Mouse (Mus musculus) brown adipose tissue, adult 24 weeks (tissue): ENCODE results near the gene Mefv. TPM values are rescaled to one million over a fixed set of nuclear protein-coding genes. Genes with fewer than 3 reads are reported as not detected.
A peak's percentile ranks its signal among the peaks of the same experiment; 100 is the strongest.
"Not testable (repeated sequence)": the region's sequence is repeated elsewhere in the genome, so short reads cannot be mapped to it uniquely, and the experiment has no call there.

Experiments
- H3K27ac ChIP-seq: fragments of 200-500 bp; replicated peaks from 2 replicates; pipeline ENCODE4 v1.5.1; 2012; ENCODE audit warnings: low read depth, mild to moderate bottlenecking, low read length
- H3K4me1 ChIP-seq: fragments of 200-500 bp; 2 replicates; pipeline ENCODE4 v1.6.1; 2012; ENCODE audit warnings: low read length, mixed read lengths; ENCODE audit not compliant: control insufficient read depth, insufficient read depth, insufficient read length
- H3K4me3 ChIP-seq: fragments of 200-500 bp; 2 replicates; pipeline ENCODE4 v1.5.1; 2012; ENCODE audit warnings: low read depth, mild to moderate bottlenecking, low read length, moderate library complexity; ENCODE audit not compliant: insufficient read depth
- polyA plus RNA-seq: library from polyadenylated mRNA; stranded (reverse); fragments of >200 nt; gene quantifications from 2 replicates; pipeline ENCODE4 v1.2.4, GENCODE M21; 2012; ENCODE audit not compliant: missing spikeins, insufficient read depth, insufficient read length

Gene Mefv
- polyA plus RNA-seq, result not detected in 2 replicates

GRCm38 (mm10) chr16:3717980-3718379 lies at the start of gene Mefv:
Gene Mefv (minus strand): TSS chr16:3718097.
- Histone ChIP-seq H3K4me3 (no peak within 1 kb of the TSS), H3K27ac (no peak within 1 kb of the TSS), H3K4me1 (no peaks in the 10 kb centered on the region)

GRCm38 (mm10) chr16:3748976-3749375 lies 31.1 kb upstream of the Mefv start:
- no peak overlapping the region for H3K4me3 ChIP-seq
- H3K27ac ChIP-seq, result no peak overlapping the region
- peaks cover 7% of the 10 kb centered on the region for H3K4me1 ChIP-seq

- peaks cover 7% of the 10 kb centered on the region for H3K4me1 ChIP-seq
- peak overlapping the region; percentile 75; the same call in 1 of the 2 replicates for H3K4me3 ChIP-seq
- H3K27ac ChIP-seq, result no peak overlapping the region
Measured at GRCm38 (mm10) chr16:3745656-3746055, 27.8 kb upstream of the Mefv start.

- H3K27ac ChIP-seq, result peak overlapping the region; percentile 54
- peaks cover 7% of the 10 kb centered on the region for H3K4me1 ChIP-seq
- peak overlapping the region; percentile 75 for H3K4me3 ChIP-seq
Measured at GRCm38 (mm10) chr16:3744186-3744700, 26.3 kb upstream of the Mefv start.

GRCm38 (mm10) chr16:3743503-3744185 lies 25.7 kb upstream of the Mefv start, which contains the start of gene Zfp263:
Gene Zfp263 (plus strand): TSS chr16:3744093.
- Histone ChIP-seq H3K4me3 (peak within 1 kb of the TSS; percentile 87), H3K4me1 (peaks cover 7% of the 10 kb centered on the region), H3K27ac (peak within 1 kb of the TSS; percentile 95)

GRCm38 (mm10) chr16:3742466-3742865 lies 24.6 kb upstream of the Mefv start:
- Histone ChIP-seq H3K4me1 (peaks cover 7% of the 10 kb centered on the region), H3K27ac (no peak overlapping the region), H3K4me3 (no peak overlapping the region)

GRCm38 (mm10) chr16:3733198-3733732 lies 15.4 kb upstream of the Mefv start:
- Histone ChIP-seq H3K27ac (no peak overlapping the region), H3K4me1 (no peaks in the 10 kb centered on the region)

GRCm38 (mm10) chr16:3732612-3733011 lies 14.7 kb upstream of the Mefv start:
- H3K4me3 ChIP-seq, result no peak overlapping the region
- H3K27ac ChIP-seq, result no peak overlapping the region
- no peaks in the 10 kb centered on the region for H3K4me1 ChIP-seq

More at GRCm38 (mm10) chr16:3733198-3733732, 15.4 kb upstream of the Mefv start:
- no peak overlapping the region for H3K4me3 ChIP-seq

GRCm38 (mm10) chr16:3727980-3728720 lies 10.3 kb upstream of the Mefv start:
- H3K27ac ChIP-seq, result no peak overlapping the region
- H3K4me1 ChIP-seq, result no peaks in the 10 kb centered on the region
- no peak overlapping the region for H3K4me3 ChIP-seq

GRCm38 (mm10) chr16:3723231-3723630 lies 5.3 kb upstream of the Mefv start:
- Histone ChIP-seq H3K4me1 (no peaks in the 10 kb centered on the region), H3K27ac (no peak overlapping the region), H3K4me3 (no peak overlapping the region)

GRCm38 (mm10) chr16:3714731-3715130 lies 3.2 kb downstream of the Mefv start:
- H3K27ac ChIP-seq, result no peak overlapping the region
- no peaks in the 10 kb centered on the region for H3K4me1 ChIP-seq
- no peak overlapping the region for H3K4me3 ChIP-seq

- Histone ChIP-seq H3K4me1 (no peaks in the 10 kb centered on the region), H3K27ac (no peak overlapping the region), H3K4me3 (no peak overlapping the region)
Measured at GRCm38 (mm10) chr16:3706680-3707079, 11.2 kb downstream of the Mefv start.

- Histone ChIP-seq H3K4me1 (no peaks in the 10 kb centered on the region), H3K27ac (no peak overlapping the region), H3K4me3 (no peak overlapping the region)
Measured at GRCm38 (mm10) chr16:3700893-3701292, 17.0 kb downstream of the Mefv start.

GRCm38 (mm10) chr16:3699281-3699680 lies 18.6 kb downstream of the Mefv start:
- Histone ChIP-seq H3K27ac (peak overlapping the region; percentile 29; the same call in 1 of the 2 replicates), H3K4me1 (no peaks in the 10 kb centered on the region), H3K4me3 (no peak overlapping the region)

- H3K4me3 ChIP-seq, H3K4me1 ChIP-seq, H3K27ac ChIP-seq: not testable (repeated sequence)
Measured at GRCm38 (mm10) chr16:3689608-3690007, 28.3 kb downstream of the Mefv start.
